Mouse (Mus musculus) mouse embryonic stem cell (cell line): ENCODE results near the gene Lce3d.

ENCODE experiments used
- in situ Hi-C, 2 experiments: fragments of 300-500 bp; cut with MboI; formaldehyde crosslinking; loops; 1 replicate in 1 of 2; 3 replicates in 1 of 2; pipeline ENCODE4 v1.14.3; 2019 to 2020; ENCODE audit warnings: low sequenced_read_pairs in 2 of 2, low pct_unique_long_range_greater_than_20kb in 1 of 2, mixed read lengths in 1 of 2; ENCODE audit not compliant: unreplicated experiment in 1 of 2

The Lce3d gene

GRCm38 (mm10) chr3:92957090-92957489 is at the start of gene Lce3d:
Gene Lce3d, plus strand, starts transcription at chr3:92957390.
- in situ Hi-C loops = no loop called here

DNA sequence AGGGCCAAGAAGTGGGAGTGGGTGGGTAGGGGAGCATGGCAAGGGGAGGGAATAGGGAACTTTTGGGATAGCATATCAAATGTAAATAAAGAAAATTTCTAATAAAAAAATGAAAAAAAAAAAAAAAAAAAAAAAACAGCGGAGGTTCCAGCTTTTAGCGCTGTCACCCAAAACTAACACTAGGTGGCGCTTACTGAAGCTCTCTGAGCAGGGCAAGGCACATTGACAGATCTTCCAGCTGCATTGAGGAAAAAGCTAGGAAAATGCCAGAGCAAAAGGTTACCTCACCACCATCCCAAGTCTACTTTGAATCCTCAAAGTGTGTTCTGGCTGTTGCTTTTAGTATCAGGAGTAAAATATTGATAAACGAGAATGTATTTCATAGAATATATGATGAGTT is 49.6 kb upstream of the Lce3d start:
- in situ Hi-C loops = loop anchor here in 1 of 2 experiments (25.0 kb wide), 1 partner anchor 105 kb away; the partner anchor contains the start of genes Crct1 and Lce1m

GRCm38 (mm10) chr3:92920364-92920763 is 36.8 kb upstream of the Lce3d start:
- in situ Hi-C loops = loop anchor here in 1 of 2 experiments (25.0 kb wide), 1 partner anchor 92 kb away; the partner anchor contains the start of genes Crct1 and Lce1m

DNA sequence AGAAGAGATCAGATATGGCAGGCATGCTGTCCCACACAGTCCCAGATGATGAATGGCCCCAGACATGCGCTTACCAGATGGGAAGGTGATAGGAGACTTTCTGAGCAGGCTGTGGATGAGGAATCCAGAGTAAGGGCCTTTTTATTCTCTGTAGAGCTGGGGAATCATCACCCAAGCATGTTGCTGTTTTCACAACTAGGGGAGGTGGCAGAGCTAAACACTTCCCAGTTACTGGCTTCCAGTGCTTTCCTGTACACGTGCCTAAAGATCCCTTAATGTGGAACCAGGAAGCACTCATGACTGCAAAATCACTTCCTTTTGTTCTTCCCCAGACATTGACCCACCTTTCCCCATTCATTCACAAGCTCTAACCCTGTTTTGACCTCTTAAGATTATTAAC is 31.1 kb upstream of the Lce3d start, which contains the start of gene Lce3a:
Gene Lce3a, minus strand, starts transcription at position 101 of the 400 bp plus-strand sequence.
- in situ Hi-C loops = no loop called here

DNA sequence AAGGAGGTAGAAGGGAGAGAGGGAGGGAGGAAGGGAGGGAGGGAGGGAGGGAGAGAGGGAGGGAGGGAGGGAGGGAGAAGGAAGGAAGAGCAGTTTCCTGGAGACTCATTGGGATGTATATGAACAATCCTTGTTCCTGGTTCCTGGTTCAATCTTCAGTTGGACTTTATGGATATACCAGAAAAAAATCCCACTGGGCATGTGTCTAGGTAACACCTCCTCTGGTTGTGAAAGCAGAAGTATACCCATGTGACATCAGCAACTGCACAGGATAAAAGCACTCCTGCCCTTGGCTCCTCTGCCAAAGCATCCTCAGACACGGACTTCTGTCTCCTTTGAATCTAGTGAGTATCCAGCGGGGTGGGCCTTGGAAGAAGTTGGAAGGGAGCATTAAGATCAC is 24.5 kb upstream of the Lce3d start, which contains the start of gene Lce3b:
Gene Lce3b, plus strand, starts transcription at position 301 of the 400 bp plus-strand sequence.
- in situ Hi-C loops = no loop called here

DNA sequence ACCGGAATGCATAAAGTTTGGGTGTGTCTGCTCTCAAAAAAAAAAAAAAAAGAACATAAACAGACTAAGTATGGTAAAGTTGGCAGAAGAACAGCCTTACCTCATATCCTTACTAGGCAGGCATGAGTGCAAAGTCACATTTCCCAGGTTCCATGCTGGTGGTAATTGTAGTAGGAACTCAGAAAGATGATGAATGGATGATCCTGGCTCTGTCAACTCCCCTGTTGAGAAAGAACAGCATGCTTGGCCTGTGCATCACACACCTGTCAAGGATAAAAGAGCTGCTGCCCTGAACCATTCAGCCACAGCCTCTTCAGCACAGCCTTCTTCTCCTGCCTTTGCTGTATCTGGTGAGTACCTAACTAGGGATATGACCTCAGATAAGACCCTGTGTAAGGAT is 13.0 kb upstream of the Lce3d start, which contains the start of gene Lce3c:
Gene Lce3c, plus strand, starts transcription at position 301 of the 400 bp plus-strand sequence.
- in situ Hi-C loops = no loop called here

- in situ Hi-C loops = no loop called here
Observed at GRCm38 (mm10) chr3:92966761-92967160, 9.6 kb downstream of the Lce3d start, which contains the start of gene Lce3e. Gene Lce3e, plus strand, starts transcription at chr3:92967061.

DNA sequence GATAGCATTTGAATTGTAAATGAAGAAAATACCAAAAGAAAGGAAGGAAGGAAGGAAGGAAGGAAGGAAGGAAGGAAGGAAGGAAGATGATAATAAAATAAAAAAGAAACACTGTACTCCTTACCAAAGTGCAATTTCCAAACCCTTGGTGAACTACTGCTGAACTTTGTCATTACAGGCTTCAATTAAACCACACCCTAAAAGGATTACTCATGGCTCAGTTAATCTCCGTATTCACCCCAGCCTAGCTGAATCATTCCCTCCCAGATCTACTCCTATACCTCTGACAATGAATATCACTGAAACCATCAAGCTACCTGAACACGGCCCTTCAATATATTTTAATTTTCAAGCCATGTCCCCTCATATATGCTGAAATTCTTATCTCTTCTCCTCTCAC is 21.3 kb downstream of the Lce3d start:
- in situ Hi-C loops = no loop called here

DNA sequence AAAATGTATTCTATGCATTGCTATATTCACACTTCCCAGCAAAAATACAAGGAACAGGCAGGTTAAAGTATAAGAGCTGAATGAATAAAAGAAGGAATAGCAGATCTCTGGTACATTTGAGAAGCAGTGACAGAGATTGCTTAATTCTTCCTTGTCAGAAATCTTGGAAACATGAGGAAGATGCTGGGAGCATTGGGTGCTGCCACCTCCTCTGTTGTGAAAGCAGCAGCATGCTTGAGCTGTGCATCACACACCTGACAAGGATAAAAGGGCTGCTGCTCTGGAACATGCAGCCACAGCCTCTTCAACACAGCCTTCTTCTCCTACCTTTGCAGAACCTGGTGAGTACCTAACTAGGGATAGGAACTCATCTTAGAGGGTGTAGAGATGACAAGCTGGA is 34.7 kb downstream of the Lce3d start, which contains the start of gene Lce3f:
Gene Lce3f, plus strand, starts transcription at position 301 of the 400 bp plus-strand sequence.
- in situ Hi-C loops = no loop called here

GRCm38 (mm10) chr3:92998691-92999090 is 41.5 kb downstream of the Lce3d start:
- in situ Hi-C loops = no loop called here

DNA sequence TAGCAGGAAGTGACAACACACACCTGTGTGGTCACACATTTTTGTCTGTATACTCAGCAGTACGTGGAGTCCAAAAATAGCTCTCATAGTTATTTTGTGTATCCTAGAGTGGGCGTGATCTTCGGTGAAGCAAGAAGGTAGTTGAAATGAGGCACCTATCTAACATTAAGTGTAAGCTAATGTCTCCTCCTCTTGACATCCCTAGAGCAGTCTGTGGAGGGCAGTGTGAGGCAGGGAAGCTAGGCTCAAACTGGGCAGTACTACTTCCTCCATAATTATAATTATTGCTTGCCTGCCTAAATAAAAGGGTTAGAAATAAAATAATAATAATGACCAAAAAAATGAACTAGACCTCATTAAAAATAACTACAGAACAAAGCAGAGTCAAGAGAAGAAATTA is 43.4 kb downstream of the Lce3d start:
- in situ Hi-C loops = loop anchor here in 1 of 2 experiments (25.0 kb wide), 1 partner anchor 88 kb away; no protein-coding TSS in a partner anchor

DNA sequence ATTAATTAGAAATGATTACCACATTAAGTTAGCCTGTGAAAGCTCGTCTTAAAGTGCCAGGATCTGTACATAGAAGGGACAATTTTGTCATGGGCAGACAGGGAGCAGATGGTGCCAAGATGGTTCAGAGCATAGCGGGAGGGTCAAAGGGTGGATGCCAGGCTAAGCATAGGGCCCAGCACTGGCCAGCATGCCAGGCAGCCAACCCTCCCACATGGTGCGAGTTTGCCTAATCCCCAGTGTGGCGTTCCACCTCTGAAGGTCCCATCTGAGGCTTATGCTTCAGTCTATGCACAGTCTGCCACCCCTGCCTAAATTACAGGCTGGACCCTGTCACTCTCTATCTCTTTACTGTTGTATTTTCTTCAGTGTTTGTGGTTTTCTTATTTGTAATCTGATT is 45.7 kb downstream of the Lce3d start:
- in situ Hi-C loops = loop anchor here in 1 of 2 experiments (25.0 kb wide), 1 partner anchor 91 kb away; no protein-coding TSS in a partner anchor
